Mouse (Mus musculus): ENCODE data around the gene Gm11111. TPM values are rescaled to one million over a fixed set of nuclear protein-coding genes. Genes with fewer than 3 reads are reported as not detected.

The Gm11111 gene
- polyA plus RNA-seq, 1 experiment = not detected

DNA sequence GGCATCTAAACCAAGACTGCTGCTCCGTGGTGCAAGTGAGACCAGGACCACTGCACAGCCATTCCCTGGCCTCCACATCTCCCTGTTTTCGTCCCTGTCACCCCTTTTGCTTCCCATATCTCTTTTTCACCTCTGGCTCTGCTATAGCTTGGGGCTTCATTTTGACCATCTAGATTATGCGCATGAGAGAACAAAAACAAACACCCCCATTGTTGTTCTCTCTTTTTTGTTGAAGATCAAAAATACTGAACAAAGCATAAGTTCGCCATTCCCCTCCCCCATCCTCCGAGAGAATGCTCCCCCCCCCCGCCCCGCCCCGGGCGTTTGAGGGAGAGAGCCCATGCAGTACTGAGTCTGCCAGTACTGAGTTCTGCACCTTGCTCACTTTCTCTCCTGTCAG is 11.3 kb downstream of the Gm11111 start:
- H3K9me3 ChIP-seq (replicated peaks; ENCODE audit: control insufficient read depth, insufficient read depth, low read length, poor library complexity, severe bottlenecking) = no peaks in the 10 kb centered on the region
- H3K27me3 ChIP-seq (ENCODE audit: control insufficient read depth, insufficient read depth, low read length, poor library complexity, severe bottlenecking) = no peaks in the 10 kb centered on the region
- H3K9ac ChIP-seq (ENCODE audit: low read depth, poor library complexity, severe bottlenecking) = no peak overlapping the region
- TF ChIP-seq EP300 (IDR thresholded peaks at IDR 0.05; ENCODE audit: insufficient read depth, low read depth, low read length) (no peak), POLR2A (IDR thresholded peaks at IDR 0.05; ENCODE audit: insufficient read depth, low read length) (no peak), CTCF (IDR thresholded peaks at IDR 0.05; ENCODE audit: low read depth, low read length) (no peak)
- H3K4me1 ChIP-seq (ENCODE audit: control insufficient read depth, insufficient read depth, low read length) = peaks cover 8% of the 10 kb centered on the region
- no peaks in the 10 kb centered on the region for H3K36me3 ChIP-seq (ENCODE audit: control insufficient read depth, insufficient read depth, low read length, poor library complexity, severe bottlenecking)
- H3K4me3 ChIP-seq (ENCODE audit: low read depth, low read length) = no peak overlapping the region
- H3K27ac ChIP-seq (ENCODE audit: insufficient read depth, low read length) = no peak overlapping the region

DNA sequence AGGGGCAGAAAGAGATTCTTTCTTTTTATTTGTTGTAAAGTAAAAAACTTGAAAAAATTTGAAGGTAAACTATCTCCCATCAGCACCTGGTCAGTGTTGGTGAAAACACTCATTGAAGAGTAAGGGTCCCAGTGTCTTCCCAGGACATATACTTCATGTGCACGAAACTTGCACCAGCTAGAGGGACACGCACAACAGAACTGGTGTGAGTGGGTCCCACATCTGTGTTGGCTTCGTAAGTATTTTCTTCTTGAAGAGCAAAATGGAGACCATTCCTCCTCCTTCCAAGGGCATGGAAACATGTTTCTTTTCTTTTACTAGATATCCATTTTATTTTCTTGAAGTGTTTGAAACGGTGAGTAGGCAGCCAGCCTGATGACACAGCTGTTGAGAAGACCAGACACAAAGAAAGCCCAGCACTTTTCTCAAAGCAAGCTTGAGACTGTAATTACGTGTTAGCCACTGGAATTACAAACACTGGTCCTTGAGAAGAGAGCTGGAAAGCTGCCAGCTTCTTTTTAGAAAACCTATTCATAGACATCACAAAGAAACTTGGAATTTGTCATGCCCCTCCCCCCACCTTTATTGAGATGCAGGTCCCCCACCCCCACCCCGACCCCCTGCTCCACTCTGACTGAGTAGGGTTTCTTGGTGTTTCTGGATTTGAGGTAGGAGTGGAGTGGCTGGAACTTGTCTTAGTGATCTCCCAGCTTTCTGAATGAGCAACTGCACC is 14.1 kb downstream of the Gm11111 start:
- Histone ChIP-seq H3K9me3 (replicated peaks; ENCODE audit: control insufficient read depth, insufficient read depth, low read length, poor library complexity, severe bottlenecking) (no peaks in the 10 kb centered on the region), H3K36me3 (ENCODE audit: control insufficient read depth, insufficient read depth, low read length, poor library complexity, severe bottlenecking) (no peaks in the 10 kb centered on the region), H3K4me1 (ENCODE audit: control insufficient read depth, insufficient read depth, low read length) (peaks cover 9% of the 10 kb centered on the region), H3K9ac (ENCODE audit: low read depth, poor library complexity, severe bottlenecking) (no peak overlapping the region), H3K4me3 (ENCODE audit: low read depth, low read length) (no peak overlapping the region), H3K27ac (ENCODE audit: insufficient read depth, low read length) (no peak overlapping the region), H3K27me3 (ENCODE audit: control insufficient read depth, insufficient read depth, low read length, poor library complexity, severe bottlenecking) (no peaks in the 10 kb centered on the region)
- TF ChIP-seq POLR2A (IDR thresholded peaks at IDR 0.05; ENCODE audit: insufficient read depth, low read length) (no peak), EP300 (IDR thresholded peaks at IDR 0.05; ENCODE audit: insufficient read depth, low read depth, low read length) (no peak), CTCF (IDR thresholded peaks at IDR 0.05; ENCODE audit: low read depth, low read length) (no peak)

DNA sequence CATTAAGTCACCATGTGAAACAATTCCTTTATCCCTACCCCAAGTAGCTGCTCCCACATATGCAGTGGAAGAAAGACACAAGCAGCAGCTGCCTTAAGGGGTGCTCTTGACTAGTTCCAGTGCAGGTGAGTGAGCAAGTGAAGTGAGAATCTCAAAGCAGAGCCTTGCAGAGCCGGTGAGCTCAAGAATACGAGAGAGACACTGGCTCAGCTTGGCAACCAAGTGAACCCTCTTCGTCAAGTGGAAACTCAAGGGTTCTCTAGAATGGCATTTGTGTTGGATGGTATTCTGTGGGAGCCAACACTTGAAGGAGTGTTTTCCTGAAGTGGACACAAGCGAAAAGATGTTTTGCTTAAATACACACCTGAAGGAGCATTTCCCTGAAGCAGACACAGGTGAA is 16.0 kb downstream of the Gm11111 start:
- H3K4me1 ChIP-seq (ENCODE audit: control insufficient read depth, insufficient read depth, low read length) = peaks cover 7% of the 10 kb centered on the region
- no peaks in the 10 kb centered on the region for H3K9me3 ChIP-seq (replicated peaks; ENCODE audit: control insufficient read depth, insufficient read depth, low read length, poor library complexity, severe bottlenecking)
- H3K36me3 ChIP-seq (ENCODE audit: control insufficient read depth, insufficient read depth, low read length, poor library complexity, severe bottlenecking) = no peaks in the 10 kb centered on the region
- no peaks in the 10 kb centered on the region for H3K27me3 ChIP-seq (ENCODE audit: control insufficient read depth, insufficient read depth, low read length, poor library complexity, severe bottlenecking)
- TF ChIP-seq POLR2A (IDR thresholded peaks at IDR 0.05; ENCODE audit: insufficient read depth, low read length) (no peak), EP300 (IDR thresholded peaks at IDR 0.05; ENCODE audit: insufficient read depth, low read depth, low read length) (no peak), CTCF (IDR thresholded peaks at IDR 0.05; ENCODE audit: low read depth, low read length) (no peak)
- H3K4me3 ChIP-seq (ENCODE audit: low read depth, low read length) = no peak overlapping the region
- H3K27ac ChIP-seq (ENCODE audit: insufficient read depth, low read length) = no peak overlapping the region
- no peak overlapping the region for H3K9ac ChIP-seq (ENCODE audit: low read depth, poor library complexity, severe bottlenecking)

DNA sequence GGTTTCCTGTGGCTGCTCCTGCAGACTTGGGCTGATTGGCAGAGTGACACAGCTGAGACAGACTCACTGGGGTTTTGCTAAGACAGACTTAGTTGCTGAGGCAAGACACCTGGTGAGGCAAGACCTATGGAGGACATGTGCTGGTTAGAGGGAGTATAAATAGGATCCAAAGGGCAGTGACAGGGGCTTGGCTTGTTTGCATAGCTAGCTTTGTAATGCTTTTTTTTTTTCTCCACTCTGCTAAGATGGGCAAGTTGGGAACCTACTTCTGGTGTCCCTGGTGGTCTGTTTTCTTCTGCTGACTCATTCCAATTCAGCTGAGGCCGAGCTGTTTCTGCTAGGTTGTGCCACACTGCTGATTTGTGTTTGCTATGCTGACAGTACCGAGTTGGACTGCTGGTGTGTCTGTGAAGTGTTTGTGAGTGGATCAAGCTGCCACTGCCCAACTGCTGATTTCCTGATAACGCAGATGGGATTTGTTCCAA is 16.6 kb downstream of the Gm11111 start:
- H3K36me3 ChIP-seq (ENCODE audit: control insufficient read depth, insufficient read depth, low read length, poor library complexity, severe bottlenecking) = no peaks in the 10 kb centered on the region
- TF ChIP-seq POLR2A (IDR thresholded peaks at IDR 0.05; ENCODE audit: insufficient read depth, low read length) = no peak
- no peak for TF ChIP-seq CTCF (IDR thresholded peaks at IDR 0.05; ENCODE audit: low read depth, low read length)
- TF ChIP-seq EP300 (IDR thresholded peaks at IDR 0.05; ENCODE audit: insufficient read depth, low read depth, low read length) = no peak
- H3K27ac ChIP-seq (ENCODE audit: insufficient read depth, low read length) = no peak overlapping the region

DNA sequence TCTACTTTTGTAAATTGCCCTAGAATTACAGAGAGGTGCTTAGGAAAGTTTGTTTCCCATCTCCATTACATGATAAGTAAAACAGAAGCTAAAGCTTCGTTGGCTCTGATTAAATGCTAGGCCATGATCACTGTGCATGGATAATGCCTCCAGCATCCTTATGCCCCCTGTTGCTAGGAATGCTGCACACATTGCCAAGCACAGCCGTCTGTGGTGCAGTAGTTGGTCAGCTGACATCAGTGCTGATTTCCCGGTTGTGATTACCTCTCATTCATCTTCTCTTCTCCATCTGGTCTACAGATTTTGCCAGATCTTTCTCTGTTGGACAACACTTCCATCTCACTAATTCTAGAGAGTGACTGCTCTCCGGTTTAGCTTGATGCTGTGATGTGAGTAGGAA is 19.9 kb downstream of the Gm11111 start:
- H3K4me1 ChIP-seq (ENCODE audit: control insufficient read depth, insufficient read depth, low read length) = peaks cover 1% of the 10 kb centered on the region
- no peak overlapping the region for H3K4me3 ChIP-seq (ENCODE audit: low read depth, low read length)
- TF ChIP-seq CTCF (IDR thresholded peaks at IDR 0.05; ENCODE audit: low read depth, low read length) (no peak), POLR2A (IDR thresholded peaks at IDR 0.05; ENCODE audit: insufficient read depth, low read length) (no peak), EP300 (IDR thresholded peaks at IDR 0.05; ENCODE audit: insufficient read depth, low read depth, low read length) (no peak)
- H3K9ac ChIP-seq (ENCODE audit: low read depth, poor library complexity, severe bottlenecking) = no peak overlapping the region
- no peak overlapping the region for H3K27ac ChIP-seq (ENCODE audit: insufficient read depth, low read length)
- no peaks in the 10 kb centered on the region for H3K36me3 ChIP-seq (ENCODE audit: control insufficient read depth, insufficient read depth, low read length, poor library complexity, severe bottlenecking)
- H3K27me3 ChIP-seq (ENCODE audit: control insufficient read depth, insufficient read depth, low read length, poor library complexity, severe bottlenecking) = no peaks in the 10 kb centered on the region
- H3K9me3 ChIP-seq (replicated peaks; ENCODE audit: control insufficient read depth, insufficient read depth, low read length, poor library complexity, severe bottlenecking) = no peaks in the 10 kb centered on the region

More for the DNA sequence above, 16.6 kb downstream of the Gm11111 start:
- H3K27me3 ChIP-seq (ENCODE audit: control insufficient read depth, insufficient read depth, low read length, poor library complexity, severe bottlenecking) = no peaks in the 10 kb centered on the region
- no peaks in the 10 kb centered on the region for H3K9me3 ChIP-seq (replicated peaks; ENCODE audit: control insufficient read depth, insufficient read depth, low read length, poor library complexity, severe bottlenecking)
- no peak overlapping the region for H3K9ac ChIP-seq (ENCODE audit: low read depth, poor library complexity, severe bottlenecking)
- H3K4me1 ChIP-seq (ENCODE audit: control insufficient read depth, insufficient read depth, low read length) = peaks cover 4% of the 10 kb centered on the region
- no peak overlapping the region for H3K4me3 ChIP-seq (ENCODE audit: low read depth, low read length)

DNA sequence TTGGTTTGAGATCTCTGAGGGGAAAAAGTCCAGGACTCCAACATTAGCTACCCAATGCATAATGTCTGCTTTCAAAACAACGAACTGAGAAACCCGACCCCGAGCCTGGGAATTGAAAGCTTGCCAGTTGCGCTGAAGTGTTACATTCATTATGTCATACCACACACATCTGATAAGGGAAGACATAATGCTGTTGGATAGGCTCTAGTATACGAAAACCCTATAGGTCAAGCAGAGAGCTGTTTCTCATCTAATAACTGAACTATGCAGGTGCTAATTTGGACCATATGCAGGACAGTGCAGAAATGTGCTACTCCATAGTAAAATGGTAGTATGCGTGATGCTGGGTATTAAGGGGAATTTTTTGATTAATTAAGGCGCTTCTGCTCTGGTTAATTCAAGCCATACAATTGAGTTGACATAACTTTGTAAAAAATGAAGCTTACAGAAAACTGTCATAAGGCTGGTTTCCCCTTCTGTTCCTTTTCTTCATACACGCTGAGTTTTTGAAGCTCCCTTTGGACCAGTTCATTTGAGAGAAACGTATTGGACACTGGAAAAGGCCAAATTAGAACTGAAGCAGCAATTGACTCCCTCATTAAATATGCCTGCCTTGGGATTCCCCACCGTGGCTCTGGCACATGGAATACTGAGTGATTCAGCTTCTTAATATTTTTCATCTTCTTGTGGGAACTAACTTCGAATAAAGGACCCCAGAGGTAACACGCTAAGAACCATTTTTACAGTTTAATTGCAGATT is 22.4 kb downstream of the Gm11111 start:
- Histone ChIP-seq H3K27me3 (ENCODE audit: control insufficient read depth, insufficient read depth, low read length, poor library complexity, severe bottlenecking) (no peaks in the 10 kb centered on the region), H3K4me3 (ENCODE audit: low read depth, low read length) (no peak overlapping the region), H3K27ac (ENCODE audit: insufficient read depth, low read length) (no peak overlapping the region), H3K9me3 (replicated peaks; ENCODE audit: control insufficient read depth, insufficient read depth, low read length, poor library complexity, severe bottlenecking) (no peaks in the 10 kb centered on the region), H3K9ac (ENCODE audit: low read depth, poor library complexity, severe bottlenecking) (no peak overlapping the region), H3K36me3 (ENCODE audit: control insufficient read depth, insufficient read depth, low read length, poor library complexity, severe bottlenecking) (no peaks in the 10 kb centered on the region), H3K4me1 (ENCODE audit: control insufficient read depth, insufficient read depth, low read length) (no peaks in the 10 kb centered on the region)
- no peak for TF ChIP-seq POLR2A (IDR thresholded peaks at IDR 0.05; ENCODE audit: insufficient read depth, low read length)
- no peak for TF ChIP-seq CTCF (IDR thresholded peaks at IDR 0.05; ENCODE audit: low read depth, low read length)
- no peak for TF ChIP-seq EP300 (IDR thresholded peaks at IDR 0.05; ENCODE audit: insufficient read depth, low read depth, low read length)

Measured in ES-Bruce4 (cell line).